Mouse (Mus musculus): ENCODE data around the gene Prrg2.
"Not testable (repeated sequence)": the region's sequence is repeated elsewhere in the genome, so short reads cannot be mapped to it uniquely, and the experiment has no call there.

Gene Prrg2

DNA sequence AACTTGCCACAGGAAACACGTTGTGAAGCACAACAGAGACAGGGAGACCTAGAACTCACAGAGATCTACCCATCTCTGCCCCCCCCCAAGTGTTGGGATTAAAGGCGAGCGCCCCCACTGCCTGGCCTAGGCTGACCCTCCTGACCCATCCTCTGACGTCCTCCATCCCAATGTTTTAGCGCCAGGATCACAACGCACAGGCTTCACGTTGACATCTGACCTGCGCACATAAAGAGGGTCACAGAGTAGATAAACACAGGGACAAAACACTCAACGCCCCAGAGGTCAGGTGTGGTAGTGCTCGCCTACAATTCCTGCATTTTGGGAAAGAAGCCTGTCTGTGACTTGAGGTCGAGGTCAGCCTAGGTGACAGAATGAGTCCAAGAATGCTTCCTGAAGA, 25.8 kb downstream of the Prrg2 start:
- CTCF ChIA-PET = interaction anchor here (0.6 kb wide), 1 partner anchor 241 kb away, joined by 6 read pairs; the partner anchor contains the start of gene Slc6a21

- CTCF ChIA-PET = interaction anchor here (0.7 kb wide), 1 partner anchor 43 kb away, joined by 9 read pairs; no protein-coding TSS in a partner anchor
These were observed 26.8 kb downstream of the Prrg2 start for GRCm38 (mm10) chr7:45035631-45036030.

DNA sequence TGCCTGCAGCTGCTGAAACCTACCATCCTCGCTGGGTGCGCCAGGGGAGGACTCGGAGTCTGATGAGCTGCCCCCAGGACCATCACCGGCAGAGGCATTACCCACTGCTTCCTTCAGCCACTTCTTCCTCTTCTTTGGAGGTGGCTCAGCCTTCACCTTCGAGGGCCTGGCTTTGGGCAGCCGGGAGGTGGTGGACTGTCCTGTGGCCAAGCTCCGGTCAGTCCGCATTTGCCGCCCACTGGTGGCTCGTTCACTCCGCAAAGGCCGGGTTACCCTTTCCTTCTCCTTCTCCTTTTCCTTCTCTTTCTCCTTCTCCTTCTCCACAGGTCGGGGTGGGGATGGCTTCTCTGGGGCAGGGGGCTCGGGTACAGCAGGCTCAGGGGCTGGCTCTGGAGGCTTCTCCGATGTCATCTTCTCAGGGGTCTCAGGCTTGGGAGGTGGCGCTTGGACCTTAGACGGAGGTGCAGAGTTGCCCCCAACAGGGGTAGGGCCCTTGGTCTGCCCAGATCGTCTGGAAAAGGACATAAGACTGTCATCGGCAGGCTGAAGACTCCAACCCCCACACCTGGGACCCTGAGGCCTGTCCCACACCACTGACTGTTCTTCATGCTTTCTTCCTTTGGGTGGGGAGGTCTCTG, 28.6 kb downstream of the Prrg2 start:
- CTCF ChIA-PET = interaction anchor here (0.5 kb wide), 1 partner anchor 441 kb away, joined by 3 read pairs; no protein-coding TSS in a partner anchor

DNA sequence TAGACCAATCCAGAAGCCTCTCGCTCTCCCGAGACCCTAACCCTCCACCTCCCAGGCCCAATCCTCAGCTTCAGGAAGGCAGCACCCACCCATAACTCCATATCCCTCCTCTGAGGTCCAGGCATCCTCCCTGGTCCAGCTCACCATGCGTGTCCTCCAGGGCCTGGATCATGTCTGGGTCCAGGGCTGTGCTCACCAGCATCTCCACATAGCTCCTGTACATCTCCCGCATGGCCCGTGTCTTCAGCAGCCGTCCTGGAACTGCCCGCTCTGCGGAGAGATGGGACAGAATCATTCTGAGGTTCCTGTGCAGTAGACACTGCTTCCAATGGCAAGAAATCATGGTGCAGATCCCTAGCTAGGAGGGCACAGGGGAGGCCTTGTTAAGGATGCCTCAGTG, 31.6 kb downstream of the Prrg2 start:
- CTCF ChIA-PET = no interaction called here

- CTCF ChIA-PET = no interaction called here
These were observed 32.5 kb downstream of the Prrg2 start for GRCm38 (mm10) chr7:45029995-45030394.

DNA sequence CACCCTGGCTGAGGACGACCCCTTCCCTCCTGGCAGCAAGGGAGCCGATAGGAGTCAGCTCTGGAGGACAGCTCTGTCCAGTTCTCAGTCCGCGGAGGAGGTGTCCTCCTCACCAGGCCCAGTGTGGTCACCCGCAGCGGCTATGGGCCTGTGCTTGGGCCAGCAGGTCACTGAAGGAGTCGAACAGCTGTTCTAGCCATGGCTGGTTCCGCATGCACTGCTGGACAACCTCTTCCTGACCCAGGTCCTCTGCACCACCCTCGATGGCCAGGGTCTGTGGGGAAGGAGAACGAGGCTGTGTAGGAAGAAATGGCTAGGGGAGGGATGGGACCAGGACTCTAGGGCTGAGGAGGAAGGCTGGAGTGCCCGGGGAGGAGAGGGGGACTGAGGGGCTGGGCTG, 34.1 kb downstream of the Prrg2 start:
- CTCF ChIA-PET = no interaction called here

- CTCF ChIA-PET = no interaction called here
These were observed 34.7 kb downstream of the Prrg2 start for GRCm38 (mm10) chr7:45027761-45028160.

DNA sequence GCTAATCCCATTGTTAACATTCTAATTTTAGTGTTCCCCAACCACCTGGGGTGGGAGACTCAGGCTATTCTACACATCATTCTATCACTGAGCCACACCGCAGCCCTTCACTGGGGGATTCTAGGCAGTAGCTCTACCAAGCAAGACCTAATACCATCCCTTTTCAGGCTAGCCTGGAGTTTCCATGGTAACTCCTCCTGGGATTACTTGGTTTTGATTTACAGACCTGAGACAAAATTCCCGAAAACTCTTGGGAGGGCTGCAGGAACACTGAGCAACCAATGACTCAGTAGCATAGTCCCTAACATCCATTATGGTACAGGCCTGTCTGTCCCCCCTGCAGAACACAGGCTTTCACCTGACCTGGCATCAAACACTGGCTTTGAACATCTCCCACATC, 36.2 kb downstream of the Prrg2 start:
- CTCF ChIA-PET = no interaction called here

- CTCF ChIA-PET = interaction anchor here (0.7 kb wide), 1 partner anchor 12 kb away, joined by 3 read pairs; no protein-coding TSS in a partner anchor
These were observed 36.8 kb downstream of the Prrg2 start for GRCm38 (mm10) chr7:45025601-45026220.

DNA sequence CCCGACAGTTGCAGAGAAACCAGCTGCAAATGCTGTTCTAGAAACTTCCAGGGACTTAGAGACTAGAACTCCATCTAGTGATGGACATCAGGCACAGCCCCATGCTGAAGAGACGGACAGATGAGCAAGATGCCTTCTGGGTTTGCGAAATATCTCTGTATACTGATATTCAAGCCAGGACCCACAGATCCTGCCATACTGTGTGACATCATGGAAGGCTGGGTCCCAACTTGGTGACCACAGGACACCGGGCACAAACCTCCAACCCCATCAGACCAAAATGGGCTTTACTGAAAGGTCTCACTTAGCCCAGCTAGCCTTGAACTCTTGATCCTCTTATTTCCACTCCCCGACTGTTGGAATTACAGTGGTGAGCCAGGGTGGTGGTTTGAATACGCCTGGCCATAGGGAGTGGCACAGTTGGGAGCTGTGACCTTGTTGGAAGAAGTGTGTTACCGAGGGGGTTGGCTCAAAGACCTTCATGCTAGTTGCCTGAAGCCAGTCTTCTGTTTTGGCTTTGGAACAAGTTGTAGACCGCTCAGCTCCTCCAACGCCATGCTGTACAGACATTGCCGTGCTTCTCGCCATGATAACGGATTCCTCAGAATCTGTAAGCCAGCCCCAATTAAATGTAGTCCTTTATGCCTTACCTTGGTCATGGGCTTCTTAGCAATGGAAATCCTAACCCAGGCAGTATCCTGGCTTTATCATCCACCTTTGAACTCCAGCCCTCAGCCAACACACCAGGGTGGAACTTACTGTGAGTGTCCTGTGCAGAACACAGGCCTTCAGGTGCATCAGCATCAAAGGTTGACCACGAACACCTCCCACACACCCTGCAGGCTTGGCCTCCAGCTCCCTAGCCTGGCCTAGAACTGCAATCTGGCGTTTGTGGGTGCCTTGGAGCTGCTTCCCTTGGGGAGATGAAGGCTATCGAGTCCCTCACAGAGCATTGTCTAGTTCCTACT, 37.9 kb downstream of the Prrg2 start:
- CTCF ChIA-PET = no interaction called here

DNA sequence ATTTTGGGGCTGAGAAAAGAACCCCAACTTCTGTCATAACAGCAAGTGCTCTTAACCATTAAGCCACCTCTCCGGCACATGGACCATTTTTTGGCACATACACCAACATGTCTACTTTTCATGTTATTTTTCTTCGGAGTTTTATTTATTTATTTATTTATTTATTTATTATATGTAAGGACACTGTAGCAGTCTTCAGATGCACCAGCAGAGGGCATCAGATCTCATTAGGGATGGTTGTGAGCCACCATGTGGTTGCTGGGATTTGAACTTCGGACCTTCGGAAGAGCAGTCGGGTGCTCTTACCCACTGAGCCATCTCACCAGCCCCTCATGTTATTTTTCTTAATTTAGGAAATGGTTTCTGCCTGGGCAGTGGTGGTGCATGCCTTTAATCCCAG, 38.8 kb downstream of the Prrg2 start:
- CTCF ChIA-PET = not testable (repeated sequence)

- CTCF ChIA-PET = no interaction called here
These were observed 42.3 kb downstream of the Prrg2 start for GRCm38 (mm10) chr7:45020225-45020624.

GRCm38 (mm10) chr7:45019031-45019571, 43.4 kb downstream of the Prrg2 start:
- CTCF ChIA-PET = no interaction called here

- CTCF ChIA-PET = interaction anchor here (0.6 kb wide), 1 partner anchor 379 kb away, joined by 4 read pairs; no protein-coding TSS in a partner anchor
These were observed 45.0 kb downstream of the Prrg2 start, which contains the start of gene Rras for GRCm38 (mm10) chr7:45017242-45018061. Gene Rras (plus strand): TSS chr7:45017961.

- CTCF ChIA-PET = interaction anchor here (0.7 to 0.8 kb wide), 3 partner anchors 118 to 688 kb away, joined by 3 to 5 read pairs (median 3); partner anchors contain the start of gene Dbp
These were observed 45.7 kb downstream of the Prrg2 start for GRCm38 (mm10) chr7:45016761-45017160.

DNA sequence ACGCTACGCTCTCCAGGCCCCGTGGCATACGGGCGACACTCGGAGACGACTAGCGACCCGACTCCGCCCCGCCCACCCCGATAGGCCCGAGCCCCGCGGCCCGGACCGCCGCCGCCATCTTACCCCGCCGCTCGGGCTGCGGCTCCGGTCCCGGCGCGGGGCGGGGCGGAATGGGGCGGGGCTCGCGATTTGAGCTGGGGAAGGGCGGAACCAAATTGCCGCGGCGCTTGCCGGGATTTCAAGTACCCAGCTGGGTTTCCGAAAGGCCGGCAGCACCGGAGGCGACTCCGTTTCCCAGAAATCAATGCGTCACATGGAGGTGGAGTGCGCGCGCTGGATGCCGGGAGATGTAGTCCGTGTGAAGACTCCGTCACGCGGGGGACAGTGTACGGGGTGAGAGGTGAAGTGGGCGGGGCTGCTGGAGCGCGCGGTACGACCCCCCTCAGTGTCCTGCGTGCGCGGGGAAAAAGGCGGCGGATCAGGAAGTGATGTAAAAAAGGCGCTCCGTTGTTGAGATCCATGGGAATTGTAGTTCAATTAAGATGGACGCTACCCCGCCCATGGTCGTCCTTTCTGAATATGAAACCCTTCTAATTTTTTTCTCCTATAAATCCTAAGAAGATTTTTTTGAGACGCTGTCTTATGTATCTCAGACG, 46.4 kb downstream of the Prrg2 start, which contains the start of gene Scaf1:
Gene Scaf1, minus strand, starts transcription at position 407 of the 656 bp plus-strand sequence.
- CTCF ChIA-PET = interaction anchor here (0.6 to 0.8 kb wide), 7 partner anchors 19 to 689 kb away, joined by 3 to 19 read pairs (median 4); partner anchors contain the start of genes Dbp and Irf3

DNA sequence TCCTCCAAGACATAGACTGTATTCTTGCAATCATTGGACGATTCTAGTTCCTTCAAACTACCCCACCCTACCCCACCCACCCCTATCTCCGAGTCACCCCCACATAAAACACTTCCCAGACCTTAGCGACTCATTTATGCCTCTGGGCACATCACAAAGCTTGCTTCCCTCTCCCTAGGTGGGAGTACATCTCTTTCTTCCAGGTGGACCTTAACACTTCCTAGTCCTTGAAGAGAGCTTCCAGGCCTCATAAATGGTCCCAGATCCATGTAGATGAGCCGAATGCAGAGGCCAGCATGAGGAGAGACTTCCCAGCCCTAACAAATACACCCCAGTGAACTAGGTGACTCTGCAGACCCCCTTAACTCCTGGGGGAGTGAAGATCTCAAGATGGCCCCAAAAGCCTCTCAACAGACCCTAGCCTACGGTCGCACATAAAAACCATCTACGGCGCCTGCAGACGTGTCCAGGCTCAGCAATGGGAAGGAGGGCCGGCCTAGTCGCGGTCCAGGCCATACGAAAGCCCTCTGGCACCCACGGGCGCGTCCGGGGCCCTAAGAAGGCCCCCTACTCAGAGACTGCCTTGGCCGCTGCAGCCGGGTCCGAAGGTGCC, 47.0 kb downstream of the Prrg2 start:
- CTCF ChIA-PET = interaction anchor here (0.6 kb wide), 1 partner anchor 33 kb away, joined by 7 read pairs; no protein-coding TSS in a partner anchor

- CTCF ChIA-PET = no interaction called here
These were observed 48.4 kb downstream of the Prrg2 start for GRCm38 (mm10) chr7:45014096-45014451.

DNA sequence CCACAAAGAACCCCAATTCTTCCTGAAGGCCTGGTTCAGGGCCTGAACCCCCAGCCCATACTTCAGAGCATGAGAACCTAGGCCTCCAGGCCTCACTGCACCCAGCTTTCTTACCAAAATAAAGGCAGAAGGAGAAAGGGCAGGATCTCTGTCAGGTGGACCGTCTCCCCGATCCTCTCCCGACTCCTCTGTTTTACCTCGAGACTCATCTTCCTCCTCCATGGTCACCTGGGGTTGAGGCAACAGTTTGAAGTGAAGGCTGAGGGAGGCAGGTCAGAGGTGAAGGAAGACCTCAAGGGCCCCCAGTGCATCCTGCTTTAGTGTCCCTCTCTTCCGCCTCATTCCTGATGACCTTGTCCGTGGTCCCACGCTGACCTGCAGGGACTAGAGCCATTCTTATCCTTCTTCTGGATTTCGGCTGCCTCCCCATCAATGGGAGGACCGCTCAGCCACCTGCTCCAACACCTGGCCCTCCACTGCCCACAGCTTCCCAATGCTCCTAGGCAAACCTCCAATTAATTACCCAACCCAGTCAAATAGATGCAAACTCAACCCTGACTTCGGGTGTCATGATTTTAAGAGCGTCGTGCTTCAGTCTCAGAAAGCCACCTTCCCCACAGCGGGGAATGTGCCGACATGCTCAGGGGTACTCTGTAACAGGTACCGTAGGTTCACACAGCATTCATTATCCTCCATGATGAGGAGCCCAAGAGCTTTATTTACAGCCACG, 48.9 kb downstream of the Prrg2 start:
- CTCF ChIA-PET = interaction anchor here (0.6 kb wide), 1 partner anchor 54 kb away, joined by 4 read pairs; no protein-coding TSS in a partner anchor
